Mouse (Mus musculus) adrenal gland, adult 18-20 months (tissue): ENCODE data around the gene Tmed4. TPM values are rescaled to one million over a fixed set of nuclear protein-coding genes. Genes with fewer than 3 reads are reported as not detected.

ENCODE experiments used
- DNase-seq, 2 experiments: peaks; one replicate each; pipeline ENCODE4 v3.0.0; 2021 to 2022; ENCODE audit warnings: low spot score in 2 of 2
- long read RNA-seq, 2 experiments: library from polyadenylated mRNA; stranded (forward); transcript quantifications; one replicate each; pipeline ENCODE4 v2.0.0; 2021
- total RNA-seq, 2 experiments: library from RNA; stranded (reverse); gene quantifications; 1 replicate in 1 of 2; 2 replicates in 1 of 2; pipeline ENCODE4 v1.2.3; 2021

Tmed4 gene
- 100 to 1,000 TPM; 107 to 112 TPM for total RNA-seq
- long read RNA-seq, experiment 1, transcript Tmed4-201 (5 exons, 2,003 nt): major isoform, 86 of 96 reads
- long read RNA-seq, experiment 1, transcript Tmed4-202 (4 exons, 886 nt): minor isoform, 7 of 96 reads
- long read RNA-seq, experiment 1, partial matches to known transcripts: 0 of 96 reads
- long read RNA-seq, experiment 1, other reads (novel, unspliced or antisense): 3 of 96 reads
- long read RNA-seq, experiment 2, transcript Tmed4-201 (5 exons, 2,003 nt): major isoform, 153 of 167 reads
- long read RNA-seq, experiment 2, partial matches to known transcripts: 0 of 167 reads
- long read RNA-seq, experiment 2, other reads (novel, unspliced or antisense): 11 of 167 reads

- DNase-seq: peak; percentile 98 to 99
These were observed at the start of gene Tmed4 for GRCm38 (mm10) chr11:6274387-6275093. Tmed4 (minus strand) TSS chr11:6274870.

DNA sequence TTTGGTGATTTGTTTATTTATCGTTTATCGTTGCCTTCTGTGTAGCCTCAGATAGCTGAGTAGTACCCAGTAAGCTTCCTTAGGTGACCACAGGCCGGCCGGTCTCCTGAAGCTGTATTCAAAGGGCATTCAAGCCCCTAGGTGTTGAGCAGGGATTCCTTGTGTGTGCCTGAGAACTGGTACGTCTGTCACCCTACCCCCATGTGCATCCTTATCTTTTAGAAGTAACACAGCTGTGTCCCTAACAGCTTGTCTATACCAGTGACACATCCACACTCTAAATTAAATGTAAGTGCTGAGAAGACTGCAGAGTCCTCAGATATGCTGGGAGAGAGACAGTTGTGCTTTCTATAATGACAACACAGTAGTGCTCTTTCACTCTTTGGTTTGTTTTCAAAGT is 48.7 kb upstream of the Tmed4 start:
- no peak for DNase-seq

- DNase-seq: no peak
These were observed 47.4 kb upstream of the Tmed4 start for GRCm38 (mm10) chr11:6322086-6322485.

- DNase-seq: no peak
These were observed 44.7 kb upstream of the Tmed4 start for GRCm38 (mm10) chr11:6319374-6319773.

DNA sequence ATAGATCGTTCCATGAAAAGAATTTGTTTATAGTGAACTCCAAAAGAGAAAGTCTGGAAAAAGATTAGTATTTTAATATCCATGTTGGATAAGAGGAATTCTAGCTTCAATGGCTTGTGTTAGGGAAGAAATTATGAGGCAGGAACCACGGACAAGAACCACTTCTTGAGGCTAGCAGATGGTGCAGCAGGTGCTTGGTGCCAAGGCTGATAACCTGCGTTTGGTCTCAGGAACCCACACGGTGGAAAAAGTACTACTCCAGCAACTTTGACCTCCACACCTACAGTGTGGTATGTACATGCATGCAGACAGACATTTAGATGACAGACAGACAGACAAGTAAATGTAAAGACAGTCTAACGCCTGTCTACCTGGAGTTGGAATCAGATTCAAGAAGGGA is 43.9 kb upstream of the Tmed4 start:
- no peak for DNase-seq

DNA sequence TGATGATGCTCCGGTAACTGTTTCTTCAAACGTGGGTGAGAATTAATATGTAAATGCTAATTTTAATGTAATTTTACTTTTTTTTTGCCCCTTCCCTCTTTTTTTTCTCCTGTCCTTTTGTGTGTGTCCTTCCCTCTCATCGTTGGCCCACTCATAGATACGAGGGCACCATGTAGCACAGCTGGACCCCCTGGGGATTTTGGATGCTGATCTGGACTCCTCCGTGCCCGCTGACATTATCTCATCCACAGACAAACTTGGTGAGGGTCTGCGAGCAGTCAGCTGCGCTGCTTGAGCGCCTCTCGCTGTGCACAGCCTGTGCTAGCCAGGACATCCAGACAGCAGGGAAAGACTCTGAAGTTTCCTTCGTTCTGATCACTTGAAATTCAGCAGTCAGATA is 42.2 kb upstream of the Tmed4 start:
- DNase-seq: no peak

DNA sequence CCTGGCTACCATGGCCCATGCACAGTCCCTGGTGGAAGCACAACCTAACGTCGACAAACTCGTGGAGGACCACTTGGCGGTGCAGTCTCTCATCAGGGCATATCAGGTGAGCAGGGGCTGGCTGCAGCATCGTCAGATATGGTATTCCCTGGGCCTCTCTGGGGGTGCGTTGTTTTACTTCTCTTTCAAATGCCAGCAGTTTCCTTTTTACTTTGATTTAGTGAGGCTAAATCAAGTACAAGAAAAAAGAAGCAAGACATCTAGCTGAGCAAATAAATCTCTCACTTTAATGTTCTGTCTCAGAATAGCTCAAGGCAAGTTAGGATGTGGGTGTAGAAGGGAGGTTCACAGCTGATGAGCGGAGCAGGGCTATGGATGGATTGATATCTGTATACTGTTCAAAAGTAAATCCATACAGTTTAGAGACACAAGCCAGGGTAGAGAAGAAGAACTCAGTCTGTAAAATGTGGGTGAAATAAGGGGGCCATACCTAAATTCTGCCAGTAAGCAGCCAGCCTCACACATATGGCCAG is 39.3 kb upstream of the Tmed4 start:
- DNase-seq: no peak

- DNase-seq: no peak
These were observed 33.5 kb upstream of the Tmed4 start for GRCm38 (mm10) chr11:6308181-6308580.

DNA sequence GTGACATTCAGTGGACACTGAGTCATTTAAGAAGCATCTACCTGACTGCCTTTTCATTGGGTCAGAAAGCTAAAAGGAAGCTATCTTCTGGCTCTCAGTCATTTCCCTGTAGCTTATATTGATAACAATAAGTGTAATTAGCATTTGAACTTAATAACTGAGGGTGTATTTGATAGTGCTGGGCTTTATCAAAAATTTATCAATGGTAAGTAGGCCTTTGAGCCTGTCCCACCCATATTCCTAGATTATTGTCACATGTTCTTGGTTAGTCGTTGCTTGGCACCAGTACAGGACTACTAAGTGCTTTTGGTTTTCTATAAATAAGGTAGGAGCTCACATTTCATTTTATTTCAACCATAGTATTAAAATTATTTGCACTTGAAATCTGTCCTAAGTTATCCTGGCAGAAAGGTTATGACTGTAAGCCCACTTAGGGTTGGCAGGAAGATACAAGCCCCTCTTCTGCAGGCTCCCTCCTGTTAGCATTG is 31.3 kb upstream of the Tmed4 start:
- no peak for DNase-seq

DNA sequence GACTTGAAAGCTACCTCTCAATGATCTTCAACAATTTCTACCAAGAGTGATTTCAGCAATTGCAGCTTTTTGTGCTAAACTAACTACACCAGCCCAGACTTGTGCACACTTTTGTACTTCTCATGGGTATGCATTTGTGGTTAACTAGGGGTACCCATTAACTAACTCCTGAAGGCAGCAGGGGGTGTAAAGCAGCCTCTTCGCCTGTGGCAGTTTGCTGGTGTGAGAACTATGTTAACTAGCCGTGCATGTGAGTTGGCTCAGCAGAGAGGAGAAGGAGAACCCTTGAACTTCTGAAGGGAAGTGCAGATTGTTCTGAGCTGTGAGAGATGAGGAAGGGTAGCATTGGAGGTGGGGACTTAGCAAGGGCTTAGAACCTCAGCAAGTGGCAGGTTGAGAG is 28.1 kb upstream of the Tmed4 start:
- DNase-seq: no peak

DNA sequence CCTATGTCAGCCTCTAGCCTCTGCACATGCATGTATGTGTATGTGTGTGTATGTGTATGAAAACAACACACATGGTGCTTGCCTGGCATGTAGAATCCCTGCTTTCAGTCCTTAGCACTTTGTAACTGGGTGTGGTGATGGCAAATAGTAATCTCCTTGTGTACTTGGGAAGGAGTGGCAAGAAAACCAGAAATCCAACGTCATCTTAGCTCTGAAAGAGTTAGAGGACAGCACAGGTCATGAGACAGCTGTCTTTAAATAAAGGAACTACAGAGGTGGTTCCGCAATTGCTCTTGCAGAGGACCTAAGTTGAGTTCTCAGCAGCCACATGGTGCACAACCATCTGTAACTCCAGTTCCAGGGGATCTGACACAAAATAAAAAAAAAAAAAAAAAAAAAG is 24.8 kb upstream of the Tmed4 start:
- no peak for DNase-seq

DNA sequence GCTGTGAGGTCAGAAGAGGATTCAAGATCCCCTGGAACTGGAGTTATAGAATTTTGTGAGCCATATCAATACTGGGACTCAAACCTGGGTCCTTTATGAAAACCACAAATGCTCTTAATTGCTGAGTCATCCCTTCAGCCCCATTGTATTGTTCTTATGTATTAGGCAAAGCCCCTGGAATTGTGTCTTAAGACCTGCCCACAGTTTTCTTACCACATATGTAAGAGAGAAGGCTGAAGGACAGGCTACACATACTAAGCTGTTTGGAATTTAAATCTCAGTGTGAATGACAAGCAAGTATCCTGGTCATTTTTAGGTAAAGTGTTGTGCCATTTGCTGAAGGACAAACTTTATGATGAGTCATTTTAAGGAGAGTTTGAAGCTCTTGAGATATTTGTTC is 21.4 kb upstream of the Tmed4 start:
- no peak for DNase-seq

DNA sequence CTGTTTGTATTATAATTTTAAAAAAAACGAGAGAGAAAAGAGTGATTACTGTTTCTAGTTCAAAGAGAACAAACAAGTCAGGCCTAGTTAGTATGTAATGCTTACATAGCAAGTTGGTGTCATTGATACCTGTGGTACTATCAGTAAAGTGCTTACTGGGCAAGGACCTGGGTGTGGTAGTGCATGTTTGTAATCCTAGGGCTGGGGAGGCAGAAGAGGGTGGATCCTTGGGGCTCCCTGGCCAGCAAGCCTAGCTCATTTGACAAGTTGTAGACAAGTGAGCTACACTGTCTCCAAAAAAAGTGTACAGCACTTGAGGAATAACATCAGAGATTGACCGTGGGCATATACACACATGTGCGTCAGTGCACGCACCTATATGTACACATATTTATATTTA is 20.0 kb upstream of the Tmed4 start:
- no peak for DNase-seq

DNA sequence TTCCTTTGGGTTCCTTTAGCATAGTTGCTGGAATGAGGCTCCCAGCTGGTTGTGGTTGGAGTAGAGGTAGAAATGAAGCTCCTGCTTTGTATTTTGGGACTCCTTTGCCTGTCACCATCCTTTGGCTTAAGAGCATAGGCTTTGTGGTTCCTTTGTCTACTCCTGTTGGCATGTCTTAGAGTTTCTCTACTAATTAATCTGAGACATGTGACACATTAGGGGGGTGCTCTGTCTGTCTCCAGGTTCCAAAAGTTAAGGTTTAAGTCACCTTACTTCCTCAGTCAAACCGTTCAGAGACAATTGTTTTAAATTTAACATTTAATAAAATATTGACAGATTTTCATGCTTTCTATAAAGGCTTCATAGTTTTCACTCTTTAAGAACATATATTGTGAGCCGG is 18.9 kb upstream of the Tmed4 start:
- no peak for DNase-seq

DNA sequence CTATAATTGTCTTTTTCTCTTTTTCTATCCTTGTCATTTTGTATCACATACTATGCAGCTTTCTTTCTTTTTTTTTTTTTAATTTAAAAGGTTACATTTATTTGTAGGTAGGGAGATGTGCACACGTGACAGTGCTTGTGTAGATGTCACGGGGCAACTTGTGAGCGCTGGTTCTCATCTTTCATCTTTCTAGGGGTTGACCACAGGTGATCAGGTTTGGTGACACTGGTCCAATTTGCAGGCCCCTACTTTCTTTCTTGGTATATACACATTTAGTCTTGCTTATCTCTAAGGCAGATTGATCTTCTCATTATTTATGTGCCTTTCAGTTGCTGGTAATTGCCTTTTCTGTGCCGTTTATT is 18.3 kb upstream of the Tmed4 start:
- DNase-seq: no peak

- no peak for DNase-seq
These were observed 17.7 kb upstream of the Tmed4 start for GRCm38 (mm10) chr11:6292116-6292987.

GRCm38 (mm10) chr11:6291401-6292115 is 16.9 kb upstream of the Tmed4 start, which contains the start of gene Ogdh:
Ogdh (plus strand) TSS chr11:6291633.
- DNase-seq: peak; percentile 99

- no peak for DNase-seq
These were observed 16.2 kb upstream of the Tmed4 start for GRCm38 (mm10) chr11:6290883-6291282.

DNA sequence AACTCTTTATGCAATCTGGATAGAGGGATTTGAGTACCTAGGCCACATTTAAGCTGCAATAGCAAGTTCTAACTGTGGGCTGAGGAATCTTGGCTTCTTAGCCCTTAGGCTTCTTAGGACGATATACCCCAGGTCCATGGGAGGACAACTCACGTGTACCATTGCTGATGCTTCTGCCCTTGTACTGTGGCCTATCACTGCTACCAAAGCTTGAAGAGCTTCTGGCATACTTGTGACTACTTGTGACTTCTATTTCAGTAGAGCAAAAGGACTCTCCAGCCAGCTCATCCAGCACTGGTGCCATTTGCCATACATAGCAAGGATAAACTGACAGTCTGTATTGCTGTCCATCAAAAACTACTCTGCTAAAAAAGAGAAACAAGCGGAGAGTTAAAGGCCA is 15.5 kb upstream of the Tmed4 start:
- no peak for DNase-seq

GRCm38 (mm10) chr11:6282940-6283339 is 8.3 kb upstream of the Tmed4 start:
- DNase-seq: no peak

GRCm38 (mm10) chr11:6276466-6276865 is 1.8 kb upstream of the Tmed4 start:
- no peak for DNase-seq
